Mouse (Mus musculus): ENCODE data around the gene Fancm. TPM values are rescaled to one million over a fixed set of nuclear protein-coding genes. Genes with fewer than 3 reads are reported as not detected.
"Not testable (repeated sequence)": the region's sequence is repeated elsewhere in the genome, so short reads cannot be mapped to it uniquely, and the experiment has no call there.

Fancm gene
- polyA plus RNA-seq, 1 experiment, result 6.5 TPM

GRCm38 (mm10) chr12:65075733-65076310 lies 419 bp downstream of the Fancm start:
- Histone ChIP-seq H3K4me3 (replicated peaks; ENCODE audit: insufficient read depth, low read depth, low read length) (peak overlapping the region; percentile 100), H3K4me1 (ENCODE audit: control insufficient read depth, insufficient read depth, low read length) (no peaks in the 10 kb centered on the region), H3K27me3 (ENCODE audit: control insufficient read depth, insufficient read depth, low read length) (no peaks in the 10 kb centered on the region), H3K27ac (ENCODE audit: insufficient read depth, low read length) (0 out of 2 replicates have a peak overlapping the region, but pooled peaks have one; percentile 18)
- TF ChIP-seq CTCF (IDR thresholded peaks at IDR 0.05; ENCODE audit: borderline replicate concordance, insufficient read depth, low read depth, low read length) (no peak), POLR2A (IDR thresholded peaks at IDR 0.05; ENCODE audit: borderline replicate concordance, insufficient read depth, low read length) (no peak)
- WGBS, result under 1% methylated on average over 41 of the region's 41 CpGs
- DNase-seq, result no peak

GRCm38 (mm10) chr12:65076906-65077305 lies 1.5 kb downstream of the Fancm start:
- no peak overlapping the region for H3K27ac ChIP-seq (ENCODE audit: insufficient read depth, low read length)
- no peak overlapping the region for H3K4me3 ChIP-seq (replicated peaks; ENCODE audit: insufficient read depth, low read depth, low read length)
- no peaks in the 10 kb centered on the region for H3K27me3 ChIP-seq (ENCODE audit: control insufficient read depth, insufficient read depth, low read length)
- no peak for TF ChIP-seq POLR2A (IDR thresholded peaks at IDR 0.05; ENCODE audit: borderline replicate concordance, insufficient read depth, low read length)
- TF ChIP-seq CTCF (IDR thresholded peaks at IDR 0.05; ENCODE audit: borderline replicate concordance, insufficient read depth, low read depth, low read length), result no peak
- WGBS, result 80% methylated on average over 9 of the region's 9 CpGs
- no peak for DNase-seq
- H3K4me1 ChIP-seq (ENCODE audit: control insufficient read depth, insufficient read depth, low read length), result no peaks in the 10 kb centered on the region

DNA sequence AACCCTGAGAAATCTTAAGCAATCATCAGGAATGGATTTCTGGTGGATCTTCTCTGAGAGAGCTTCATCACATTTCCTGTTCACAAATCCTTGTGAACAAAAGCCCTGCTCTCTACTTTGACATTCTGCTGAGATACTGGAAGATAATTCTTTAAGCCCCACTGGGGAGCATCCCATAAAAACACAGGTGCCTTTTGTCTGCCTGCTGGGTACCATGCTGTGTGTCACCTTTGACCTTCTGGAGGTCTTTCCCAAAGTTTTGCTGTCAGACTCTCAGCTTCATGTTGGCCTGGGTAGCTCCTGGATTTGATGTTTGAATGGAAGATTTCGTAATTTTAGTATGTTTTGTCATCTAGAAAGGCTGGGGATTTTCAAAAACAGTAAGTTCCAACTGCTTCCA lies 33.3 kb downstream of the Fancm start:
- no peak for DNase-seq
- WGBS, result 88% methylated on average over 1 of the region's 1 CpGs
- Histone ChIP-seq H3K27me3 (ENCODE audit: control insufficient read depth, insufficient read depth, low read length) (no peaks in the 10 kb centered on the region), H3K27ac (ENCODE audit: insufficient read depth, low read length) (no peak overlapping the region), H3K4me3 (replicated peaks; ENCODE audit: insufficient read depth, low read depth, low read length) (no peak overlapping the region), H3K4me1 (ENCODE audit: control insufficient read depth, insufficient read depth, low read length) (no peaks in the 10 kb centered on the region)
- TF ChIP-seq CTCF (IDR thresholded peaks at IDR 0.05; ENCODE audit: borderline replicate concordance, insufficient read depth, low read depth, low read length), result no peak

DNA sequence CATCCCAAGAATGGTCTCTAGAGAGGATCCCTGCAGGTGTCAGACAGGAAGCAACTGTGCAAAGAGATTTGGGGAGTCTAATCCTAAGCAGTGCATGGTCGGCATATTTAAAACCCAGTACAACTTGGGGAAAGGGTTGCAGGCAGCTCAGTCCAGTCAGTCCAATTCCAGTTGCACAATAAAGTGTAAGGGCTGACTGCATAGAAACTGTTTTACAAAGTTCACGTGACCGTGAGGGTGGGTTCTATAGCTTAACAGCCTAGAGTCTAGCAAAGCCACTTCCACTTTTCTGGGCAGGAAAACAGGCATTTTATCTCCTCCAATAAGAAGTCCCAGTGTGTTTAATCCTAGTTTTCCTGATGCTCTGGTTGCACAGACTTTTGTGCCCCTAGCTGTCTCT lies 36.1 kb downstream of the Fancm start:
- no peak for TF ChIP-seq POLR2A (IDR thresholded peaks at IDR 0.05; ENCODE audit: borderline replicate concordance, insufficient read depth, low read length)
- TF ChIP-seq CTCF (IDR thresholded peaks at IDR 0.05; ENCODE audit: borderline replicate concordance, insufficient read depth, low read depth, low read length), result no peak
- WGBS, result 96% methylated on average over 3 of the region's 3 CpGs
- no peaks in the 10 kb centered on the region for H3K27me3 ChIP-seq (ENCODE audit: control insufficient read depth, insufficient read depth, low read length)
- no peak overlapping the region for H3K27ac ChIP-seq (ENCODE audit: insufficient read depth, low read length)
- no peak for DNase-seq
- no peak overlapping the region for H3K4me3 ChIP-seq (replicated peaks; ENCODE audit: insufficient read depth, low read depth, low read length)
- H3K4me1 ChIP-seq (ENCODE audit: control insufficient read depth, insufficient read depth, low read length), result no peaks in the 10 kb centered on the region

DNA sequence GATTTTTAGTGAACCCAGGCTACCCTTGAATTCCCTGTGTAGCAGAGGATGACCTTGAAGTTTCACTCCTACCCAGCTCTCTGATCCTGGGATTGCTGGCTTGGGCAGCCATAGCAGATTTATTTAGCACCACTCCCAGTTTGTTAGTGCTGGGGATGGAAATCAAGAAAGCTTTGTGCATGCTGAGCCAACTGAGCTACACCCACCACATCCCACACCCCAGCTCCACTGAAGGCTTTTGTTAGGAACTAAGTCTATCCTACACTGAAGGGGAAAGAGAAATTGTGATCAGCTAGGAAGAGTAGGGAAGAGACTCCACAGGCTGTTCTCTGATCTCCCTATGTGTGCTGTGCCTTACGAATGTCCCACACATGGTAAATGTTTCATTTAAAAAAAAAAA lies 37.4 kb downstream of the Fancm start:
- no peak overlapping the region for H3K4me3 ChIP-seq (replicated peaks; ENCODE audit: insufficient read depth, low read depth, low read length)
- H3K27me3 ChIP-seq (ENCODE audit: control insufficient read depth, insufficient read depth, low read length), result no peaks in the 10 kb centered on the region
- DNase-seq, result no peak
- TF ChIP-seq CTCF (IDR thresholded peaks at IDR 0.05; ENCODE audit: borderline replicate concordance, insufficient read depth, low read depth, low read length) (no peak), POLR2A (IDR thresholded peaks at IDR 0.05; ENCODE audit: borderline replicate concordance, insufficient read depth, low read length) (no peak)
- no peak overlapping the region for H3K27ac ChIP-seq (ENCODE audit: insufficient read depth, low read length)
- no peaks in the 10 kb centered on the region for H3K4me1 ChIP-seq (ENCODE audit: control insufficient read depth, insufficient read depth, low read length)
- WGBS, result 94% methylated on average over 1 of the region's 1 CpGs

DNA sequence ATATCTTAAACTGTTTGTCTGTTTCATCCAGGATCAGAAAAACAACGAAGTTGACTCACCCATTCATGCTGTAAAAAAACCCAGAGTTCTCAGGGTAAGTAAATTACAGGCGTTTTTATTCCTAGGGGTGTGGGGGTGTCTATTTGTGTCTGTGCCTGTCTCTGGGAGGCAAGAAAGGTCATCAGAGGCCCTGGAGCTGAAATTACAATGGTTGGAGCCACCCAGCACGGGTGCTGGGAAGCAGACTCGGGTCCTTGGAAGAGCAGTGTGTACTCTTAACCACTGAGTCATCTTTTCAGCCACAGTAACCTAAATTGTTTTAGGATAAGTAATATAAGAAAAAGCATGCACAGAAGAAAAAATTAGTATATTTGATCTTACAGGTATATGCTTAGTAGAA lies 38.5 kb downstream of the Fancm start:
- Histone ChIP-seq H3K4me3 (replicated peaks; ENCODE audit: insufficient read depth, low read depth, low read length) (no peak overlapping the region), H3K27me3 (ENCODE audit: control insufficient read depth, insufficient read depth, low read length) (no peaks in the 10 kb centered on the region), H3K4me1 (ENCODE audit: control insufficient read depth, insufficient read depth, low read length) (no peaks in the 10 kb centered on the region), H3K27ac (ENCODE audit: insufficient read depth, low read length) (no peak overlapping the region)
- TF ChIP-seq POLR2A (IDR thresholded peaks at IDR 0.05; ENCODE audit: borderline replicate concordance, insufficient read depth, low read length), result no peak
- WGBS, result 90% methylated on average over 4 of the region's 4 CpGs
- no peak for DNase-seq

DNA sequence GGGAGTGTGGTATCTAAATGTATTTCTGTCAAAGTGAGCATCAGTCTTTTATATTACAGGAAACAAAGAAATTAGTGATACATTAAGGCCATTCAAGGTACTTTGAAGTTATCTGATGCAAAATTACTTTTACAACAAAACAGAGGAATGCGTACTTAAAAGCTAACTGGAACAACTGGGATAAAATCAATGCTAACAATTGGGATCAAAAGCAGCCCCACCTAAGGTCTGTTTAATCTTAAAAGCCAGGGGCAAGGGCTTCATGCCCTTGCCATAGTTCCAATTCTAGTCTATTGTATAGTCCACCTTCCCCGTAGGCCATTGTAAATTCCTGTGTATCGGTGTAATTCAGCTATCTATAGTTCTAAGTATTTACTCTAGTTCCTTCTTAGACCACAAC lies 39.6 kb downstream of the Fancm start:
- H3K27me3 ChIP-seq (ENCODE audit: control insufficient read depth, insufficient read depth, low read length); DNase-seq; H3K4me1 ChIP-seq (ENCODE audit: control insufficient read depth, insufficient read depth, low read length); H3K27ac ChIP-seq (ENCODE audit: insufficient read depth, low read length); H3K4me3 ChIP-seq (replicated peaks; ENCODE audit: insufficient read depth, low read depth, low read length): not testable (repeated sequence)
- 98% methylated on average over 3 of the region's 3 CpGs for WGBS

DNA sequence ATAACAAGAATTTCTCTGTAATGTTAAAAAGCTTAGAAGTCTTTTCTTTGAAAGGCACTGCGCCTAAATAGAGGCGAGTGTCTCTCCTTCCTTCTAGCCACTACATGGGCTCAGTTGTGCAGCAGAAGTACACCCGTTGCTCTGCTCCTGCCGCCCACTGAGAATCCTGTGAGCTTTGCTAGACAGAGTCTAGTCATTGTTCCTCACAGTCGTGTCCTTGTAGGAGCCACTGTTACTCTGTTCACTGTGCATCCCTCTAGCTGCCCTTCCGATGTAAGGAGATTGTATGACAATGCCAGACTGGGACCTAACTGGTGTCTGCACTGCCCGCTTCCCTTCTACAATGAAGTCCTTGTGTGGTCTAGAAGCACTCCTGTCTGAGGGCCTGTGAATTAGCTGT lies 43.6 kb downstream of the Fancm start:
- no peak for DNase-seq
- no peak for TF ChIP-seq CTCF (IDR thresholded peaks at IDR 0.05; ENCODE audit: borderline replicate concordance, insufficient read depth, low read depth, low read length)
- no peak for TF ChIP-seq POLR2A (IDR thresholded peaks at IDR 0.05; ENCODE audit: borderline replicate concordance, insufficient read depth, low read length)
- no peaks in the 10 kb centered on the region for H3K4me1 ChIP-seq (ENCODE audit: control insufficient read depth, insufficient read depth, low read length)
- H3K27ac ChIP-seq (ENCODE audit: insufficient read depth, low read length), result no peak overlapping the region
- no peak overlapping the region for H3K4me3 ChIP-seq (replicated peaks; ENCODE audit: insufficient read depth, low read depth, low read length)
- 69% methylated on average over 7 of the region's 7 CpGs for WGBS
- no peaks in the 10 kb centered on the region for H3K27me3 ChIP-seq (ENCODE audit: control insufficient read depth, insufficient read depth, low read length)

Measured in cerebellum, adult 2 months (tissue).